Mouse (Mus musculus): Measurements from ENCODE around the gene Gm20538.

Gm20538 gene

DNA sequence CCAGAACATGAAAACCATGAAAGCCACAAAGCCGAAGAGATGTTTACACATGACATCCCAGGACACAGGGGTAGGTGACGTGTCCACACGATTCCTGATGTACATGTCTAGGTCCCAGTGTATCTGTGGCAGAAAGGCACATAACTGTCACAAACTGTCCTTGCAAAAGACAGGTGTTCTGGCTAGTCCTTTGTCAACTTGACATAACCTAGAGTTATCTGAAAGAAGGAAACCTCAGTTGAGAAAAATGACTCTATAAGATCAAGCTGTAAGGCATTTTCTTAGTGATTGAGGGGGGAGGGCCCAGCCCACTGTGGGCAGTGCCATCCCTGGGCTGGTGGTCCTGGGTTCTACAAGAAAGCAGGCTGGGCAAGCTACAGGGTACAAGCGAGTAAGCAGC, at the start of gene Gm20538:
TSS of gene Gm20538 (minus strand) at position 101 of the 400 bp plus-strand sequence.
- no peak for DNase-seq (ENCODE audit: extremely low spot score, low spot score)

DNA sequence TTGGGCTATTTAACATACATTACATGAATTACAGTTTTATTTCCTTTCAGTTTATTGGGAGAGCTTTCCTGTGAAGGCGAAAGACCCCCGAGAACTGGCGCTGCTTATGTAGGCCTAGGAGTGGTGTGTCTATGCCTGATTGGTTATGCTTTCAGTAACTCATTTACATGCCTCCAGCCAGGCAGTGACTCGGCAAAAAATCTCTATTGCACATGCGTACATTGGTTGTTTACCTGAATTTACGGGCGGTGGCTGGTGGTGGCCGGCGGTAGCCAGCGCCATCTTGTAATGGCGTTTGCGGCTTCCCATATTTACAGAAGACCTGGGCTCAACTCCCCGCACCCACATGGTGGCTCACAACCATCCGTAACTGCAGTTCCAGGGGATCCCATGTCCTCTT, 41.5 kb upstream of the Gm20538 start:
- DNase-seq (ENCODE audit: extremely low spot score, low spot score), result no peak

DNA sequence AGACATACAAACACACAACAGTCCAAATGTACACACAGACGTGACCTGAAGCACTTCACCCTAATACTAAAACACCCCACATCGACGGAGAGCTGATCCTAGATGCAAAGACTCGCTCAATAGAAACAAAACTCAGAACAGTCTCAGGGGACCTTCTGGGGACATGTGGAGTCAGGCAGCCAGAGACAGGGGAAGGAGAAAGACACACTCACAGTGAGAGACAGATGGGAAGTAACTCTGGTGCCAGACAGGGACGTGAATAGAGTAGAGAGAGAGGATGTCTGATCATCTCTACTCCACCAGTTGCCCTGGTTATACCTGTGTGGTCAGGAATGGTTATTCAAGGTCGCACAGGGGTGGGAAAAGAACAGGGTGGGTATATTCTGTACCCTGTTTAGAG, 39.0 kb upstream of the Gm20538 start:
- DNase-seq (ENCODE audit: extremely low spot score, low spot score), result no peak

DNA sequence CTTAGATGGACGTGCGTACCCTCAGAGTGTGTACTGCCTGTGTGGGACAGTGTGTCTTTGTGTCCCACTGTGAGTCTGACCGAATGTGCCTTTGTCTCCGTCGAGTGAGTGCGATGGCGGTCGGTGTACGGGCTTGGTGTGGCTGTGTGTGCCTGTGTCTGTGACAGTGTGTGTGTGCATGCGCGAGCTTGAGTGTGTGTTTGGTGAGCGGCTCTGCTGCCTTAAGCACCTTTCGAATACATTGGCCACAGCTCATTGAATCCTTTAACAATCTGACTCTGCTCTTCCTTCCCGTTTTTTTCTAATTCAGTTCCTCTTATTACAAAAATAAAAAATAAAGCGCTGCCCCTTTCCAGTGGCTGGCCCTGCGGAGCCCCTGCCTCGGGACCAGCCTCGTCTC, 38.4 kb upstream of the Gm20538 start:
- no peak for DNase-seq (ENCODE audit: extremely low spot score, low spot score)

DNA sequence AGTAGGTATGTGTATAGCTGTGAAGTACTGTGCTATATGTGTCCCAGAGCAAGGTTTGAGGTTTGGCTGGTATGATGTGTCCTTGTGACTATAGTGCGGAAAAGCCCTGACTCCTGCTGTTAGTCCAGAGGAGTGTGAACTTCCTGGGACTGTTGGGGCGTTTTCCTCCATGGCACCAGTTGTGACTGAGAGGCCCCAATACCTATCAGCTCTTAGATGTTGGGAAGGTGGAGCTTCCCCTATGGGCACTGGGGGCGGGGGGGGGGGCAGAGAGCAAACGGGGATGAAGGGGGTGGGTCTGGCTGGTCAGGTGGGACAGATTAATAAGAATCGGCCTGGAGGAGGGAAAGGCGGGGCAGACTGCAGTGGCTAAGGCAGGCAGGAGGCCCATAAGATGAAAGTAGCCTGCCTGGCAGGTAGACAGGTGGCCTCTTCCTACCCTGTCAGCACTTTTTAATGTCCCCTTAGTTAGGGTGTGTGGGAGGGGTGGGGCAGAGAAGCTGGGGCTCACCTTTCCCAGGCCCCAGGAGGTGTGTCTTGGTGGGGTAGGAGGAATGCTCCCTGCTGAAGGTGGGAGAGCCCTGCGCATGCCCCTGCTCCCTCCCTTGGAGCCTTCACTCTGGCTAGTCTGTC, 37.1 kb upstream of the Gm20538 start:
- no peak for DNase-seq (ENCODE audit: extremely low spot score, low spot score)

DNA sequence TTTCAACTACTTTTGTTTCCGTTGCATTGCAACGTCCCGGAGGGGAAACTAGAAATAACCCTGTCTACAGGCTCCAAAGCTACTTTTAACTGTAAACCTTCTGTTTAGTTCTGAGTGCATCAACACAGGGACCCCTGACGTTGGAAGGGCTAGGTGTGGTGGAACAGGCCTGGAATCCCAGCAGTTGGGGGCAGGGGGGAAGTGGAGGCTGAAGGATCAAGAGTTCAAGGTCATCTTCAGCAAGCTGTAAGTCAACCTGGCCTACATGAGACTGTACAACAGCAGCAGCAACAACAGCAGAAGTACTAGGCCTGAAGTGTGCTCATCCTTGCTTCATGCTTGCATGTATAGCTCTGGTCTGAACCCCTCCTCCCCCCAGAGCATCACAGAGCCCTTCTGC, 35.4 kb upstream of the Gm20538 start:
- DNase-seq (ENCODE audit: extremely low spot score, low spot score), result no peak

DNA sequence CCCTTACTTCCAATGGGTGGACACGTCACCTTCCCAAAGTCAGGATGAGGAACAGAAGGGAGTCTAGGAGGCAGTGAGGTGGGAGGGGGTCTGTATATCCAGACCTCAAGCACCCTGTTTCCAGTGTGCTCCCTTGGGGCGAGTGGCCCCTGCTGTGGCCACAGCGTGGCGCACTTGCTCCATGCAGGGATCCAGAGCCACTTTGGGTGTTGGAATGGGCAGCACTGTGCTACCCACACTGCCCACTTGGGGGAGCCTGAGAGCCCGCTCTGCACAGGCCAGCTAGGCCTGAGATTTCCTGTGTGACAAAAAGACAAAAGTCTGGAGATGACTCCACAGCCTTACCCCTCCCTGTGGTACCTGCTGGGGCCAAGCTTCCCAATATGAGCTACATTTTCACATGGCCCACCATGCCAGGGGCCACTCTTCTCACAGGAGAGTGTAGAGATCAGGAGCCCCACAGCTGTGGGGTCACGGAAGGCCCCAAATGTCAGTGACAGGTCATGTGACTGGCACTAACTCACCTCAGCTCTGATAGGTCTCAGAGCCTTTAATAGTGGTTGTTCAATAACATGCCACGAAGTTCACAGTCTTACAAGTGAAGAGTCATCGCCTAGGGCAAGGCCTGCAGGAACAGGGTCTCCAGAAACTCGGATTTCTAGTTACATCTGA, 30.1 kb upstream of the Gm20538 start:
- DNase-seq (ENCODE audit: extremely low spot score, low spot score), result peak; percentile 96

DNA sequence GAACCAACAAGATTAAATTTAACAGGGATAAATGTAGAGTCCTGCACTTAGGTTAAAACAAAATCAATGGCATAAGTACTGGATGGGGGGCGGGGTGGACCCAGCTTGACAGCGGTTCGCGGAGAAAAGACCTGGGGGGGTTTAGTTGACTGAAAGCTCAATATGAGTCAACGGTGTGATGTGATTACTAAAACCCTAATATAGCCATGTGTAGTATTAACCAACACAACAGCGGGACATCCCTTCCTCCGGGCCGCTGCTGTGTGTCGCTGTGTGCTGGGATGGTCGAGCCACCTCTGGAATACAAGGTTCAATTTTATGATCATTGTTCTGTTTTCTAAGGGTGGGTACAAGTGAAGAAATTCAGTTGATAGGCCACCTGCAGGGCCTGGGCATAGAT, 29.5 kb upstream of the Gm20538 start:
- DNase-seq (ENCODE audit: extremely low spot score, low spot score), result no peak

DNA sequence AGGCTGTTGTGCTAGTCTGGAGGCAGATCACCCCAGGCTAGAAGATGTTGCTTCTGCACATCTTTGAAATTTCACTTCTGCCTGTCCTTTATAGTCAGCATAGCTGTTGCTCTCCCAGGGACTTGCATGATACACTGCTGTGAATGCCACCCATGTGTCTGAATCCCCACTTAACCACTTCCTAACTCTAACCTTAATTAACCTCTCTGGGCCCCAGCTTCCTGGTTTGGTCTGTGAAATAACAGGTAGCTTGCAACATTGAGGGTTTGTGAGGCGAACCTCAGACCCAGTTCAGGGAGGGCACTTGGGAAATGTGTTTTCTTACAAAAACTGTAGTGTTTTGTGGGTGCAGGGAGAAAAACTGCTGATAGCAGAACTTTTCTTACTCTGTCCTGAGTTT, 25.4 kb upstream of the Gm20538 start:
- DNase-seq (ENCODE audit: extremely low spot score, low spot score), result no peak

DNA sequence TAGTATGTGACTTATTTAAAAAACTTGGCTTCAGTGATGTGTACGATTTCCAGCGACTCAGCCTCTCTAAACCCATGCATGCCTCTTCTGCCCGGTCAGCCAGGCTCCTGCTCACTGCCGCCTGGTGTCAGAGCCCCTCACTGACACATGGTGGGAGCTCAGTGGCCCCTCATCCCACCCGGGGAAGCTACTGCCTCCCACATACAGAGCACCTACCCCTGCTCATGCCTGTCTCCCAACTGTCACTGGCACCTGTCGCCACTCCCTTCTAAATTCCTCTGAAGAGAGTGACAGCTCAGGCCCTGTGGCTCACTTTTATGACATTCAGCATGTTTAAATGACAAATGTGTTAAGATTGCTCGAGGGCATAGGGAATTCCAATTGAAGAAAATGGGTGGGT, 23.6 kb upstream of the Gm20538 start:
- DNase-seq (ENCODE audit: extremely low spot score, low spot score), result no peak

DNA sequence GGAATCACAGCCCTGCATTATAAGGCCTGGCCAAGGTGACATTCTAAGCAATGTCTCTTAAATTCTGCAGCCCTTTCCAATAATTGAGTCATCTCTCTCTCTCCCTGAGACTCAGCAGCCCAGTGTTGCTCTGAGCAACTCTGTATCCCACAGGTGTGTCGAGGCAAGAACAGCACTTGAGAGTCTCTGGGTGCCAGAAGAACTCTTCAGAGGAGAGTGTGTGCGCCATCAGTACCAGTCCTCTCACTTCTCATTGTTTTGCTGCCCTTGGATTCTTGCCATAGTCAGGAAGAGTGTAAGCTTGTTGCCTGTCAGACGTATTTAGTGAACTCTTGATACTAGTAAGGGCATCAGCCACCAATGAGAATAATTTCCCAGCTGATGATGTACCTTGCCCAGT, 15.1 kb upstream of the Gm20538 start:
- DNase-seq (ENCODE audit: extremely low spot score, low spot score), result no peak

DNA sequence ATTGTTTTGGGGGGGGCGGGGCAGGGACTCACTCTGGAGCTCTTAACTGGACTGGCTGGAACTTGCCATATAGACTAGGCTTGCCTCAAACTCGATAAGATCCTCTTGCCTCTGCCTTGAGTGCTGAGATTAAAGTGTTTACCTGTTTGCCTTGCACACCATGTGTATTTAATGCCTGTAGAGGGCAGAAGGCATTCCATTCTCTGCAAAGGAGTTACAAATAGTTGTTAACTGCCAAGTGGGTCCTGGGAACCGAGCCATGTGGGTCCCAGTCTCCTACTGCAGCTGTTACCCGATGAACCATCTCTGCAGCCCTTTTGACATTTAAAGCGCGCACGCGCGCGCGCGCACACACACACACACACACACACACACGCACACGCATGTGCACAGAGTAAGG, 11.4 kb upstream of the Gm20538 start:
- no peak for DNase-seq (ENCODE audit: extremely low spot score, low spot score)

DNA sequence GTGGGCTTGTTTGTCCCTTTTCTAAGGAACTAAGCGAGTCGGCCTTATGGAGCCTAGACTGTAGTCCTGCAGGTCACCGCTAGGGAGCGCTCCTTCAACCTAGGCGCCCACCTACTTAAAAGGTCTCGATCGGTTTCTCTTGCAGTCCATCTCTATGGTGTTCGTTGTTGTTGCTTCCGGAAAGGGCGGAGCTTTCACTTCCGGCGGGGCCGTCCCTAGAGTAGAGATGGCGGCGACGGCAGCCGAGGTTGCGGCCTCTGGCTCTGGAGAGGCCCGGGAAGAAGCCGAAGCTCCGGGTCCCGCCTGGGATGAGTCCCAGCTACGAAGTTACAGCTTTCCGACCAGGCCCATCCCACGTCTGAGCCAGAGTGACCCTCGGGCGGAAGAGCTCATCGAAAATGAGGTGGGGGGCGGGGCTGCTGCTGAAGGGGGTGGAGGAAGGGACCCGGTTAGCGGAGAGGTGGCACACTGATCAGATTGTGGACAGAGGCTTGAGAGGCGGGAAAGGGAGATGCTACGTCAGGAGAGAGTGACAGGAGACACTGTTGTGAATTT, 10.1 kb upstream of the Gm20538 start, which contains the start of gene Hif1an:
TSS of gene Hif1an (plus strand) at position 199 of the 555 bp plus-strand sequence.
- peak; percentile 96 for DNase-seq (ENCODE audit: extremely low spot score, low spot score)

DNA sequence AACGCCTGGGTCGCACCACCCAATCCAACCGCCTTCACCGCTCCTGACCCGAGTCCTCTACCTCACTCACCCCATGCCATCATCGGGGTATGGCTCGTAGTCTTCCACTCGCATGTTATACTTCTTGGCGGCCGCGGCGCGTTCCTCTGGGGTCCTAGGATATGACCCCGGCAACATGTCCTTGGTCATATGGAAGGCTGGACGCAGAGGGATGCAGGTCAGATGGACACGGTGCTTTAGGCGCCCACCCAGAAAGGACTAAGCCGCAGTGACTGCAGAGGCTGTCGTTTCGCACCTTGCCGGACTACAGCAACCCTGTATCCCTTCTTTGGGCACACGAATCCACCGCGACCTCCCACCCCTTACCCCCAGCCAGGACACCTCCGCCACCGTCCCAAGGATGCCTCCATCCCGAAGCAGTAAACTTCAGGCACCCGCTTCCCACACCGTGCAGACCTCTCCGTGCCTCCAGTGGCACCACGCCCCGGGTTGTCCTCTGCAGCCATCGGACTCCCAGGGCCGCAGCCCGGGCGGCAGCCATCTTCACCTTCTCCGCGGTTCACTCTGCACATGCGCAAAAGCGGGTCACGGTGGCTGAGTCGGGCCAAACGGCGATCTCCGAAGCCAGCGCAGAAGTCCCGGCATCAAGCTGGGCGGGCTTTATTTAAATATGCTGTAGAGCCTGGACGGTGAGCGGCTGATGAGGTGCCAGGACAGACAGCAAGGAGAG, 2.4 kb upstream of the Gm20538 start, which contains the start of gene Ndufb8:
TSS of gene Ndufb8 (minus strand) at position 580 of the 730 bp plus-strand sequence.
- peak; percentile 98 for DNase-seq (ENCODE audit: extremely low spot score, low spot score)

DNA sequence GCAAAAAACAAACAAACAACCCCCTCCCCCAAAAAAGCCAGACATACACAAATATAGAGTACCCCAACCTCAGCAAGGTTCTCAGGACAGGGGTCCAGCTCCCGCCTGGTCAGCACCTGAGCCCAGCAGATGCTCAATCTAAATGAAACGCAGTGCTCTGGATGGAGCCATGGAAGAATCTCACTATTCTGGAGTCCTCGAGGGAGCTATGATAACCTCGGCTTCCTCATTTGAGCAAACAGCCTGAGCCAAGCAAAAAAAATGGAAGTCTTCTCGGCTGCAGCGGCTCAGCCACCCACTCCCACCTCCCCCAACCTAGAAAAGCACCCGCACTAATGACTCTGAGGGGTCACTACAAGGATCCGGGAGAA, 1.8 kb upstream of the Gm20538 start:
- DNase-seq (ENCODE audit: extremely low spot score, low spot score), result no peak

DNA sequence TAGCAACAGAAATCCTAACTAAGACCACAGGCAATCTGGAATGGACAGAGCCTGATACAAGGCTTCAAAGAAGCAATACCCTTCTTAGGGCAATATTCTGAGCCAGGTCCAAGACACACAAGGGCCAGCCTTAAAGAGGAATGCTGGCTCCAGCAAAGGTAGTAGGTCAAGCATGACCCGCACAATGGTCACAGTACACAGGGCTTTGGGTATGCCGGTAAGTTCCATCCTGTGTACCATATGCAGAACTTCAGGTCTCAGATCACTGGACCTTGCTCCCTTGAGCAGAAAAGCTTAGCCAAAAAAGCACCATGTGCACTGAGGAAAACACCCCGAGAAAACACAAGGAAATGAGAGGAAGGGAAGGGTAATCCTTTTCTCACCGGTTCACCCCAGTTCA, 655 bp upstream of the Gm20538 start:
- DNase-seq (ENCODE audit: extremely low spot score, low spot score), result no peak

DNA sequence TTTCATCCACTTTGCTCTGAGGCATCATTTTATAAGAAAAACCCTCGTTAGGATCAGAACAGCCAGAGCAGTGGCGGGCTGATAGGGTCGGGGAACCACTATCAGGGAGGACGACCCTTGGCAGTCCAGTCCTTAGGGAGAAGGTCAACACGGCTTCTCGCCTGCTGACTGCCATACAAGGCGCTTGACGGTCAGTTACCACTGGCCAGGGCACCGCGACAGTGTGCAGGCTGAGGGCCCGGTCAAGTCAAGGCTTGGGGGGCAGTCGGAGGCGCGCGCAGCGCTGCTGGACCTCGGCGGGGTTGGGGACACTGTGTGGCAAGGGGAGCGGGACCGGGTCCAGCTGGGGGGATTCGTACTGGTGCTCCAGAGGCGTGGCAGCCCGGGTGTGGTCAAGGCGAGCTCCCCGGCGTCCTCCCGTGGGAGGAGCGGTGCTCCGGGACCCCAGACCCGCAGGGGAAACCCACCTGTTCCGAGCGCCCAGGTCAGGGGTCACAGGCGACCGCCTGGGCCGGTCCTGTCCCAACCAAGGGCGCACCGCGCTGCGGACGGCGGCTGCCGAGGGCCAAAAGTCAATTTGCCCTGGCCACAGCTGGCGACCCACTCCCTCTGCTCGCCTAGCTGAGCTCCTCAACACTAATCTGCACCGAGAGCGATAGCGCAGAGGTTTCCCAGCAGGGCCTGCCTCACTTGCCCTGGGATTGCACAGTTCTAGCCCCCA, 7.2 kb downstream of the Gm20538 start, which contains the start of gene Sec31b:
TSS of gene Sec31b (minus strand) at position 544 of the 721 bp plus-strand sequence.
- DNase-seq (ENCODE audit: extremely low spot score, low spot score), result peak; percentile 81

DNA sequence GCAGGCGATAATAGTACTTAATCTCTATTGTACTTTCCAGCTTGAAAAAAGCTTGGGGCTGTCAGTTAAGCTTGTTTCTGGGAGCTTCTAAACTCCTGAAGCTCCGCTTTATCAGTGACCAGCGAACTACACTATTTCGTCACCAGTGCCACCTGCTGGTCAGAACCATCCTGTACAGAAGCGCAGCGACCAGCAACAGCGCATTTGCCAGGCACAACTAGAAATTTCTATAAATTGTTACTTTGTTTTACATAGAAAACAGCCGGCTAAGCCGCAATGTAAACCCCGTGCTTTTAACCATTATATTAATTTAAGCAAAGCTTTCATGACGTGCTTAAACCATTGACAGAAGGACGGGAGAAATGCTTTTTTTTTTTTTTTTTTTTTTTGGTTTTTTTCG, 7.9 kb downstream of the Gm20538 start:
- DNase-seq (ENCODE audit: extremely low spot score, low spot score), result peak; percentile 75

DNA sequence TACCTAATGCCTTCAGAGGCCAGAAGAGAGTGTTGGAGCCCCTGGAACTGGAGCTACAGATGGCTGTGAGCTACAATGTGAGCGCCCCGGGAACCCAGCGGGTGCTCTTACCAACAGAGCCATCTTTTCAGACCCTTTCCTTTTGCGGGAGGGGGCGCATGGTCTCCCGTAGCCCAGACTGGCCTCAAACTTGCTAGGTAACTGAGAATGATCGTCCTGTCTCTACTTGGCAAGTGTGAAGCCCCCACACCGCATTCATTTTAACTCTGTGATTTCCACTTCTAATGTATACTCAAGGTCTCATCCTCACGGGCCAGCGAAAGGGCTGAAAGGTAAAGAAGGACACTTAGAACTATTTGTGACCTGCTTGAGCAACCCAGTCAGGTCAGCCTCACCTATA, 8.3 kb downstream of the Gm20538 start:
- DNase-seq (ENCODE audit: extremely low spot score, low spot score), result peak; percentile 20

DNA sequence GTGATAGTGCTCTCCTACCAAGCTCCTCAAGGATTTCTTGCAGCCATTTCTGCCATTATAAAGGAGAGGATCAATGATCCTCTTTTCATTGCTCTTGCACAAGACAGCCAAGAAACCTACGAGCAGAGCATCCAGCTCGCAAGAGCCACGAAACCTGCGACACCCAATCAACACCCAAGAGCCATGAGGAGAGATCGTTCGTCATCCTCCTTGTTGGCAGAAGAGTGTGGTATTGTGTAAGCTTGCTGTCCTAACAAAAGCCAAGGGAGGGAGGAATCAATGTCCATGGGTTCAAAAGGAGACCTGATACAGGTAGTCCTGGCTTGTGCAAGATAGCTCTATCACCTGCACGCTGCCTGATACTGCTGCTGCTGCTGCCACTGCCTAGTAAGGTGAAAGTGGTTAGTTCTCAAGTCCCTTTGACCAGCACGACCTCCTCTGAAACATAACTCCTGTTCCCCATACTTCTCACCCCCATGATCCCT, 9.9 kb downstream of the Gm20538 start:
- DNase-seq (ENCODE audit: extremely low spot score, low spot score), result no peak

DNA sequence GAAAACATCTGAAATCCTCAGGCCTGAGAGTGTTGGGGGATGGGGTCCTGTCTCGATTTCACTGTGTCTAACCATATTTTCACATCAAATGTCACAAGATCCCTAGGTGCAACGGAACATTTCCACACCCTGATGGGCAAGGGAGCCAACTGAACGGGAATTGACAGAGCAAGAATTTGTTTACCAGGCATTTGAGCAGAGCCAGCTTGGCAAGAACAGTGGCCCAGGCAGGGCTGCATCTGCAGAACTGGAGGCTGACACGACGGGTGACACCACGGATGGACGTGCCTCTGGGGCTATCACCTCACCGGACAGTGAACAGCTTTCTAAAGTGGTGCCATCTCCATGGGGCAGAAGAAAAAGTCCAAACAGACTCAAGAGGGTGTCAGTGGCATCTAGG, 15.2 kb downstream of the Gm20538 start:
- DNase-seq (ENCODE audit: extremely low spot score, low spot score), result no peak
